Mouse (Mus musculus) gastrocnemius, postnatal 14 days (tissue): ENCODE measurements around the gene Tmem265. TPM values are rescaled to one million over a fixed set of nuclear protein-coding genes. Genes with fewer than 3 reads are reported as not detected.

Source experiments
- total RNA-seq, 2 experiments: library from RNA; stranded (reverse); gene quantifications; 2 replicates each; pipeline ENCODE4 v1.2.3; 2021

Tmem265 gene
- total RNA-seq, 2 experiments from 2014 or later = not detected

Other genes with a start within 250 kb of the Tmem265 start
- 10 to 100 TPM; 21.4 to 25.7 TPM for gene Zfp768, start 215.8 kb upstream of the Tmem265 start, total RNA-seq
- 1 to 10 TPM; 2.9 to 3.2 TPM for gene Zfp747, start 185.3 kb upstream of the Tmem265 start, total RNA-seq
- gene 9130019O22Rik, start 174.2 kb upstream of the Tmem265 start, total RNA-seq = 1 to 10 TPM; 1.7 TPM
- 1 to 10 TPM; 2.0 to 2.4 TPM for gene E430018J23Rik, start 167.8 kb upstream of the Tmem265 start, total RNA-seq
- gene Zfp764, start 154.6 kb upstream of the Tmem265 start, total RNA-seq = 1 to 10 TPM; 2.1 to 3.1 TPM
- 1 to 10 TPM; 2.2 to 2.6 TPM for gene Zfp688, start 139.3 kb upstream of the Tmem265 start, total RNA-seq
- gene Zfp689, start 112.2 kb upstream of the Tmem265 start, total RNA-seq = 1 to 10 TPM; 1.0 to 1.5 TPM
- gene Prr14, start 101.8 kb upstream of the Tmem265 start, total RNA-seq = 10 to 100 TPM; 17.2 to 19.4 TPM
- gene Fbrs, start 82.2 kb upstream of the Tmem265 start, total RNA-seq = 10 to 100 TPM; 20.0 to 24.1 TPM
- 10 to 100 TPM; 45.4 to 46.3 TPM for gene Srcap, start 49.4 kb upstream of the Tmem265 start, total RNA-seq
- gene Gm42715, start 41.8 kb upstream of the Tmem265 start, total RNA-seq = 1 to 10 TPM; 8.4 to 8.5 TPM
- gene Phkg2, start 11.9 kb downstream of the Tmem265 start, total RNA-seq = 10 to 100 TPM; 10.1 to 10.7 TPM
- 1 to 10 TPM; 1.8 to 4.5 TPM for gene Ccdc189, start 27.2 kb downstream of the Tmem265 start, total RNA-seq
- gene Rnf40, start 27.4 kb downstream of the Tmem265 start, total RNA-seq = 10 to 100 TPM; 24.4 to 28.7 TPM
- 1 to 10 TPM; 6.7 to 8.3 TPM for gene Zfp629, start 54.4 kb downstream of the Tmem265 start, total RNA-seq
- gene Bcl7c, start 147.5 kb downstream of the Tmem265 start, total RNA-seq = 10 to 100 TPM; 44.8 to 65.7 TPM
- gene Ctf1, start 151.3 kb downstream of the Tmem265 start, total RNA-seq = 10 to 100 TPM; 12.1 to 14.6 TPM
- gene Ctf2, start 170.8 kb downstream of the Tmem265 start, total RNA-seq = not detected
- 1 to 10 TPM; 2.4 to 3.1 TPM for gene Fbxl19, start 183.2 kb downstream of the Tmem265 start, total RNA-seq
- gene Orai3, start 208.4 kb downstream of the Tmem265 start, total RNA-seq = 1 to 10 TPM; 8.1 to 9.2 TPM
- gene Setd1a, start 215.3 kb downstream of the Tmem265 start, total RNA-seq = 10 to 100 TPM; 15.6 to 17.4 TPM
- 1 to 10 TPM in 1 of 2 experiments, under 1 TPM in 1; 0.88 to 1.8 TPM for gene Gm49388, start 224.2 kb downstream of the Tmem265 start, total RNA-seq
- 1 to 10 TPM; 6.9 to 8.1 TPM for gene Hsd3b7, start 239.2 kb downstream of the Tmem265 start, total RNA-seq